Mouse (Mus musculus): Measurements from ENCODE around the gene Sept14. TPM values are rescaled to one million over a fixed set of nuclear protein-coding genes. Genes with fewer than 3 reads are reported as not detected.

The Sept14 gene
- not detected in 2 replicates for polyA plus RNA-seq (2015; fragmentation: Nextera tagmentation; extraction: Ambion mirVana)

DNA sequence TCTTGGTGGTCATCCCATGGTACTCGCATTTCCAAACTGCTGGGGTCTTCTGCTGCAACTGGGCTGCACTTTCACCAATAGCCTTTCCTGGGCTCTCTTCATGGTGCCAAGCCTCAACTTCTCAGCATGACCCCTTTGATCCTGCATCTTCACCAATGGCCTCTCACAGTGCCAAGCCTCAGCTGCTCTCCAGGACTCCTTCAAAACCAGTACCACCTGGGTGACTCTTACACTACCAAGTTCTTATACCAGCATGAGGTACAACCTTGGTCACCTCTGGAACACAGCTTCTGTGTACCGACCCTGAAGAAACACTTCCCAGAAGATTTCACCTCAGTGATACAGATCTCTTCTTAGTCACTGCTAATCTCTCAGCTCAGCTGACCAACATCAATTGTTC is at the start of gene Sept14:
Gene Sept14 (minus strand): TSS at position 101 of the 400 bp plus-strand sequence.
- Histone ChIP-seq H3K36me3 (ENCODE audit: insufficient read depth, low read length) (no peaks in the 10 kb centered on the region), H3K9ac (replicated peaks; ENCODE audit: low read depth) (no peak within 1 kb of the TSS), H3K4me1 (ENCODE audit: insufficient read depth, low read depth, low read length) (no peaks in the 10 kb centered on the region), H3K27ac (ENCODE audit: low read length) (no peak within 1 kb of the TSS), H3K4me2 (replicated peaks; ENCODE audit: low read depth, low read length) (no peak within 1 kb of the TSS), H3K4me3 (ENCODE audit: low read depth, low read length) (no peak within 1 kb of the TSS), H3K27me3 (replicated peaks; ENCODE audit: insufficient read depth, low read length) (no peaks in the 10 kb centered on the region), H3K9me3 (ENCODE audit: low read length) (no peaks in the 10 kb centered on the region)
- DNase-seq (ENCODE audit: low spot score) (no peak), ATAC-seq (no peak)
- WGBS: 47% methylated on average over 2 of the region's 2 CpGs
- TF ChIP-seq CTCF (IDR thresholded peaks at IDR 0.05) (no peak), EP300 (IDR thresholded peaks at IDR 0.05) (no peak)

DNA sequence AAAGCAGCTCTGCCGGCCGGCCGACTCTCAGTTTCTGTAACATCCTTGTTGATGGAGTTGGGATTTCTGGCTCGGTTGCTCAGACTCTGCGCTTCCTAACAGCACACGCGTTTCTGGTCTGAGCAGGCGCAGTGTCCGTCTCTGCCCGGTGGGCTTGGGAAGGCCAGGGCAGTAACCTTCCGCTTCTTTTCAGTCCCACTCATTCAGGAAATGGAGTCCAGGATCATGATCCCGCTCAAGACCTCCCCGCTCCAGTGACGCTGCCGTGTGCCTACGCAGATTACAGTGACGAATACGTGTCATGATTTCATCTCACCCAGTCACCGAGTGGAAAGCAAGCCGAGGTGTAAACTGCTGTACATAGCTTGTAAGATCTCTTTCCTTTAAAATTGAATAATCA is 48.6 kb upstream of the Sept14 start:
- Histone ChIP-seq H3K27ac (ENCODE audit: low read length) (no peak overlapping the region), H3K4me2 (replicated peaks; ENCODE audit: low read depth, low read length) (no peak overlapping the region), H3K27me3 (replicated peaks; ENCODE audit: insufficient read depth, low read length) (no peaks in the 10 kb centered on the region), H3K4me3 (ENCODE audit: low read depth, low read length) (no peak overlapping the region), H3K9ac (replicated peaks; ENCODE audit: low read depth) (no peak overlapping the region), H3K36me3 (ENCODE audit: insufficient read depth, low read length) (no peaks in the 10 kb centered on the region; the same call in 1 of the 2 replicates), H3K9me3 (ENCODE audit: low read length) (no peaks in the 10 kb centered on the region), H3K4me1 (ENCODE audit: insufficient read depth, low read depth, low read length) (no peaks in the 10 kb centered on the region)
- DNase-seq (ENCODE audit: low spot score) (no peak), ATAC-seq (no peak)
- no peak for TF ChIP-seq CTCF (IDR thresholded peaks at IDR 0.05)
- TF ChIP-seq EP300 (IDR thresholded peaks at IDR 0.05): no peak
- WGBS: 92% methylated on average over 20 of the region's 20 CpGs

DNA sequence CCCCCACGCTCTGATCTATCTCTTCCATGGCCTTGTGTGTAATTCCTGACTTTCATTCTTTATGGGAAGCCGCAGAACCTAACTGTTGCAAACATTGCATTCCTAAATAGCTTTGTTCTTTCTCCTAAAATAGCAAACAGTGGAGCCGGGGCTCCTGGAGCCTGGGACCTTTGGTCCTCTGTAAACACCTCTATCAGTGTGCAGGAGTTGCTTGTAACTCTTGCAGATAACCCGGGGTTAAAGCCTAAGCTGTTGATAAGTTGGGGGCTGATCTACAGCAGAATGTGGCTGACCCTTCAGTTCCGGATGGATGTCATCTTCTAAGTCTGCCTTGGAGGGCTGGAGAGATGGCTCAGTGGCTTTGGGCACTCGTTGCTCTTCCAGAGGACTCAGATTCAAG is 35.7 kb upstream of the Sept14 start:
- DNase-seq (ENCODE audit: low spot score): no peak
- Histone ChIP-seq H3K4me2 (replicated peaks; ENCODE audit: low read depth, low read length) (no peak overlapping the region), H3K27me3 (replicated peaks; ENCODE audit: insufficient read depth, low read length) (no peaks in the 10 kb centered on the region), H3K27ac (ENCODE audit: low read length) (no peak overlapping the region), H3K36me3 (ENCODE audit: insufficient read depth, low read length) (peaks cover 19% of the 10 kb centered on the region; the same call in 1 of the 2 replicates), H3K4me3 (ENCODE audit: low read depth, low read length) (no peak overlapping the region), H3K9me3 (ENCODE audit: low read length) (no peaks in the 10 kb centered on the region), H3K9ac (replicated peaks; ENCODE audit: low read depth) (no peak overlapping the region), H3K4me1 (ENCODE audit: insufficient read depth, low read depth, low read length) (no peaks in the 10 kb centered on the region)
- no peak for ATAC-seq
- TF ChIP-seq CTCF (IDR thresholded peaks at IDR 0.05): no peak
- no peak for TF ChIP-seq EP300 (IDR thresholded peaks at IDR 0.05)
- 24% methylated on average over 6 of the region's 6 CpGs for WGBS

DNA sequence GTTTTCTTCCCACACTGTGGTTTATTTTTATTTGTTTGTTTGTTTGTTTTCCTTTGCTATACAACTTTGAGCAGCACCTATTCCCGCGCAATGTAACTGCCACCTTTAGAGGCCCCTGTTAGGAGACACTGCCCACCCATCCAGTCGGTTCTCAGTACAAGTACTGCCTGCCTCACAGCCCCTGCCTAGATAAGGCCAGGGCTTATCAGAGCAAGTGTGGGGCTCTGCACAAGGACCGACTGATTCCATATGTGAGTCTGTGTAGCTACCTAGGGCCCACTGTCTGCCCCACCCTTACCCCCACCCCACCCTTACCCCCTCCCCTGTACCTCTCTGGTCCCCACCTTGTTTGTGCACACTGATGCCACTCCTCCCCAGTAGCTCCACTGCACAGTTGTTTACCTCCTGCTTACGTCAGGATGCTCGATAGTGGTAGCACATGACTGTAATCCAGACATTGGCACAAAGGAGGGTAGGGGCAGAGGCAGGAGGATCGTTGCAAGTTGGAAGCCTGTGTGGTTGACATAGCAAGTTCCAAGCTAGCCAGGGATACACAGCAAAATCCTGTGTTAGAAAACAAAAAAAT is 34.7 kb upstream of the Sept14 start:
- TF ChIP-seq EP300 (IDR thresholded peaks at IDR 0.05) (no peak), CTCF (IDR thresholded peaks at IDR 0.05) (no peak)
- no peak overlapping the region for H3K9ac ChIP-seq (replicated peaks; ENCODE audit: low read depth)
- H3K27ac ChIP-seq (ENCODE audit: low read length): no peak overlapping the region
- DNase-seq (ENCODE audit: low spot score) (no peak), ATAC-seq (no peak)
- H3K36me3 ChIP-seq (ENCODE audit: insufficient read depth, low read length): peaks cover 14% of the 10 kb centered on the region; the same call in 1 of the 2 replicates
- H3K4me3 ChIP-seq (ENCODE audit: low read depth, low read length): no peak overlapping the region
- H3K27me3 ChIP-seq (replicated peaks; ENCODE audit: insufficient read depth, low read length): no peaks in the 10 kb centered on the region
- H3K4me2 ChIP-seq (replicated peaks; ENCODE audit: low read depth, low read length): no peak overlapping the region
- 65% methylated on average over 7 of the region's 7 CpGs for WGBS
- no peaks in the 10 kb centered on the region for H3K9me3 ChIP-seq (ENCODE audit: low read length)
- no peaks in the 10 kb centered on the region for H3K4me1 ChIP-seq (ENCODE audit: insufficient read depth, low read depth, low read length)

DNA sequence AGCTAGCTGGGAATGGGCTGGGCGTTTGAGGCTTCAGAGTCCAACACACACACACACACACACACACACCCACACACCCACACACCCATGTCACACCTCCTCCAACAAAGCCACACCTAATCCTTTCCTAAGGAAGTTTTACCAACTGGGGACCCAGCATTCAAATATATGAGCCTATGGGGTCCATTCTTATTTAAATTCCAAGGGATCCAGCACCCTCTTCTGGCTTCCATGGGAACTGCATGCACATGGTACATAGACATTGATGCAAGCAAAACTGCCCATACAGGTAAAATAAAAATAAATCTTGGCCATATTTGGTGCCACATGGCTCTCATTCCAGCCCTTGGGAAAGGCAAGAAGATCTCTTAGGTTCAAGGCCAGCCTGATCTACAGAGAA is 32.7 kb upstream of the Sept14 start:
- H3K9me3 ChIP-seq (ENCODE audit: low read length): no peaks in the 10 kb centered on the region
- no peak overlapping the region for H3K27ac ChIP-seq (ENCODE audit: low read length)
- TF ChIP-seq CTCF (IDR thresholded peaks at IDR 0.05) (peak; percentile 77), EP300 (IDR thresholded peaks at IDR 0.05) (no peak)
- no peak overlapping the region for H3K4me2 ChIP-seq (replicated peaks; ENCODE audit: low read depth, low read length)
- H3K4me1 ChIP-seq (ENCODE audit: insufficient read depth, low read depth, low read length): no peaks in the 10 kb centered on the region
- H3K27me3 ChIP-seq (replicated peaks; ENCODE audit: insufficient read depth, low read length): no peaks in the 10 kb centered on the region
- DNase-seq (ENCODE audit: low spot score) (peak; percentile 37), ATAC-seq (no peak)
- H3K9ac ChIP-seq (replicated peaks; ENCODE audit: low read depth): no peak overlapping the region
- 100% methylated on average over 1 of the region's 1 CpGs for WGBS
- no peak overlapping the region for H3K4me3 ChIP-seq (ENCODE audit: low read depth, low read length)
- H3K36me3 ChIP-seq (ENCODE audit: insufficient read depth, low read length): peaks cover 8% of the 10 kb centered on the region; the same call in 1 of the 2 replicates

DNA sequence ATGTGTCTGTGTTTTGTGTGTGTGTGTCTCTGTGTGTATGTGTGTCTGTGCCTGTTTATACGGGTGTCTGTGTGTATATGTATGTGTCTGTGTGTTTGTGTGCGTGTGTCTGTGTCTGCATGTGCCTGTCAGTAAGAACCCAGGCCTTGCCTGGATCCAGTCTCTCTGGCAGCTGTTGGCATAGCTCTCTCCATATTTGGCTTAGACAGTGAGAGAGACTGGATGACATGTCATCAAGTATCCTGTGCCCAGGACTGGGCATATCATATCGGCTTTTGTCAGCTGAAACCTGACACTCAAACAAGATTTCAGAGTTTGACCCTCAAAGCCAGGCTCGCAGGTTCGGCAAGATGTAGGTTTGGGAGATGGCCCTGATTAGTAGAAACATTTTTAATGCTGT is 22.7 kb upstream of the Sept14 start:
- TF ChIP-seq EP300 (IDR thresholded peaks at IDR 0.05): no peak
- no peak overlapping the region for H3K4me3 ChIP-seq (ENCODE audit: low read depth, low read length)
- ATAC-seq: no peak
- H3K4me1 ChIP-seq (ENCODE audit: insufficient read depth, low read depth, low read length): peaks cover 10% of the 10 kb centered on the region
- H3K9ac ChIP-seq (replicated peaks; ENCODE audit: low read depth): no peak overlapping the region
- WGBS: 60% methylated on average over 5 of the region's 5 CpGs
- DNase-seq (ENCODE audit: low spot score): no peak
- no peaks in the 10 kb centered on the region for H3K27me3 ChIP-seq (replicated peaks; ENCODE audit: insufficient read depth, low read length)
- H3K36me3 ChIP-seq (ENCODE audit: insufficient read depth, low read length): no peaks in the 10 kb centered on the region
- H3K27ac ChIP-seq (ENCODE audit: low read length): no peak overlapping the region
- H3K9me3 ChIP-seq (ENCODE audit: low read length): no peaks in the 10 kb centered on the region
- no peak overlapping the region for H3K4me2 ChIP-seq (replicated peaks; ENCODE audit: low read depth, low read length)
